Mouse (Mus musculus): Measurements from ENCODE around the gene Pthlh. TPM values are rescaled to one million over a fixed set of nuclear protein-coding genes. Genes with fewer than 3 reads are reported as not detected.

Gene Pthlh
- total RNA-seq, 2 experiments from 2014 or later = 3.0 to 3.1 TPM

Other genes with a start within 250 kb of the Pthlh start
- under 1 TPM; 0.66 to 0.77 TPM for gene Rep15, start 231.6 kb downstream of the Pthlh start, total RNA-seq (2021)
- gene Mrps35, start 221.4 kb downstream of the Pthlh start, total RNA-seq (2021) = 10 to 100 TPM; 68.4 to 70.7 TPM
- not detected for gene Mansc4, start 177.2 kb downstream of the Pthlh start, total RNA-seq (2021)
- 1 to 10 TPM; 5.4 to 7.5 TPM for gene Klhl42, start 172.8 kb downstream of the Pthlh start, total RNA-seq (2021)
- gene Ccdc91, start 211.6 kb upstream of the Pthlh start, total RNA-seq (2021) = 10 to 100 TPM; 53.6 to 55.4 TPM